Mouse (Mus musculus) c-Kit-positive CD71-positive TER-119-positive erythroid progenitor cells, embryonic 14.5 days (primary cell): ENCODE data around the gene Pemt.
A peak's percentile ranks its signal among the peaks of the same experiment; 100 is the strongest.

ENCODE experiments used
- DNase-seq: peaks from one replicate; pipeline ENCODE4 v3.0.0-alpha.2; 2013; ENCODE audit warnings: low spot score

The Pemt gene

DNA sequence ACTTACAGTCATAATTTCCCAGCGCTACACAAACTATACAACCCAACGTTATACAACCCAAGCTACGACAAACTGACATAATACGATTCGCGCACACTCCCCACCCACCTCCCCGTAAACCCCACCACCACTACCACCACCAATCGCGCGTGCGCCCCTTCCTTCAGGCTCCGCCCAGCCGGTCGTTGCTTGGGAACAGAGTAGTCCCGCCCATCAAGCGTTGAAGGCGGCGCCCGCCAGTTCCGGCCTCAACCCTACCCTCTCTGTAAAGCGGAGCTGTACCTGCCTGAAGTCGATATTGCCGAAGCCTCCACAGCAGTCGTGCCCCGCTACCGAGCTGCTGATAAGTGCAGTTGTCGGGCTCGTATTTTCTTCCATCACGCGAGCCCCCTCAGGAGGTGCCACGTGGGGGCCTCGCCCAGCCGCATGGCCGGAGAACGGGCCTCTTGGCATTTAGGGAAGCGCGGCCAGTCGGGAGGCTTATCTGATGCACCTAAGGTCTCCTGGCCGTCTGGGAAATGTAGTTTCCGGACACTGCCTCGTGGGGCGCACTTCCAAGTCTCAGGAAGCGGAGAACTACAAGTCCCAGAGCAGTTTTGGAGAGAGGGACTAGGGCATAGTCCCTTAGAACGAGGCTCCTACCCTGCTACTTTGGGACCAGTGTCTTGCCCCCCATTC lies at the start of gene Pemt:
TSS of gene Pemt (minus strand) at position 432 of the 678 bp plus-strand sequence.
- DNase-seq: peak; percentile 92

DNA sequence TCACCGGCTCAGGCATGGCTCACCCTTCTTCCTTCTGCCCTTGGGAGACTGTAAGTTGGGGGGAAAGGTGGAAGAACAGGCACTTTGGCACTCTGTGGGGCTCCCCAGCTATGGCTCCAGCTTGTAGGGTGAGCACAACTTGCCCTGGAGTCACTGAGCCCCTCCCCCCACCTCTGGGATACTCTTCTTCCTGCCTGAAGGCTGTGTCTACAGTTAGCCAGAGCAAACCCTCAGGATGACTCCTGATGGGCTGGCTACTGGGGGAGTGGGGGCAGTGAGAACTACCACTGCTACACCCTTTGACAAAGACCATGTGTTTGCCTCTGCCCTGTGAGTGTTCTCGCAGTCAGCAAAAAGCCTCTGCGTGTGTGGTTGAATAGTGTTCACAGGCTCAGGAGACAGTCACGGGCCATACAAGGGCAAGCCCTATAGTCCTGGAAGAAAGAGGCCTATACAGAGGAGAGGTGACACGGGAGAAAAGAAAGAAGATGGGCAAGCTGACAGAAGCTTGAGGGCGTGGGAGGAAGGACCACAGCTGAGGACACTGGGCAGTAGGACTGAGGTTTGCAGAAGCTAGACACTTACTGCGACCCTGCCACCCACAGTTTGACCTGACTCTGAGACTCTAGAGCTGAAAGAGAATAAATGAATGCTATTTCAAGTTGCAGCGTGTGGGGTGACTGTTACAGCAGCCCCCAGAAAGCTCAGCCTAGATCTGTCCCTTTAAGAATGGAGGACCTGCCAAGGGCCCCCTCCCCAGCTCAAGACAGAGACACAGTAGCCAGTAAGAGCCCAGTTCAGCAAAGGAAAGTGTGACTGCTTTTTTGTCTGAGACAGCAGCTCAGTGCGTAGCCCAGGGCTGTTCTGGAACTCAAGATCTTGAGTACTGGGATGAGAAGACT lies 48.9 kb upstream of the Pemt start:
- DNase-seq: no peak

DNA sequence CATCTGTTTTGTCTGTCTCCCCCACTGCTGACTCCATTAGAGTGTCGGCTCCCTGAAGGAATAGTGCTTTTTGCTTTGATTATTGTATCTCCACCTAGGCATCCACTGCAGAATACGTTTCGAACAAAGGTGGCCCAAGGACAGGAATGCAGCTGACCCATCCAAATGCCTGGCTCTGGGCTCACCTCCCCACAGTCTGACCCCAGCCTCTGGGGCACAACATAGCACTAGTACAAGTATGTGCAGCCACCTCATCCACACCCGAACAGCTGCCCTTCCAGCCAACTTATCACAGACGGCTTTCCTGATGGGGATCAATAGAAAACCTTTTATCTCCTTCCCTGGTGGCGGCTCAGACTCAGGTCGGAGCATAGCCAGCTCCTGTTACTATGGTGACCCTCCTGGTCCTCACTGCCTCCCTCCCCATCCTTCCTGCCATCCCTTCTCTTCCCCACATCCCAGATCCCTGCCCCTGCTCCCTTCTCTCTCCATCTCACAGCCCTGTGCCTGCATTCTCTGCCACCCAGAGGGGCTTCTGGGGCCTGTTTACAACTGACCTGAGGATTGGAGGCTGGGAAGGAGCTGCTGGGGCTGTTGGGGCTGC lies 47.8 kb upstream of the Pemt start:
- DNase-seq: no peak

DNA sequence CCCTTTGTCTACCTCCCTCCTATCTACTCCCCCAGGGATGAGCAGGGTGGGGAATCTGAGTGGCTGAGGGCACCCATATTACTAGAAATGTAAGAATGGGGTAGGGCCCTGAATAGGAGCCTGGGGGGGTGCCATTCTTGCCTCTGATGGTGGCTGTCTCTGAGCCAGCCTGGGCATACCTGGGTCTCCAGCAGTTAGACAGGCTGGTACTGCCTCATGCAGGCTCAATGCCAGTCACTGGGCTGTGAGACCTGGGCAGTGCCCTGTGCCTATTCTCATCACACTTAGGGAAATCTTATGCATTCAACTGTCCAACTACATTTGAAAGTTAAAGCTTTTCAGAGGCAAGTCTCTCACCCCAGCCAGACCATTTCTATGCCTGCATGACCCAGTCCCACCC lies 46.9 kb upstream of the Pemt start:
- DNase-seq: no peak

DNA sequence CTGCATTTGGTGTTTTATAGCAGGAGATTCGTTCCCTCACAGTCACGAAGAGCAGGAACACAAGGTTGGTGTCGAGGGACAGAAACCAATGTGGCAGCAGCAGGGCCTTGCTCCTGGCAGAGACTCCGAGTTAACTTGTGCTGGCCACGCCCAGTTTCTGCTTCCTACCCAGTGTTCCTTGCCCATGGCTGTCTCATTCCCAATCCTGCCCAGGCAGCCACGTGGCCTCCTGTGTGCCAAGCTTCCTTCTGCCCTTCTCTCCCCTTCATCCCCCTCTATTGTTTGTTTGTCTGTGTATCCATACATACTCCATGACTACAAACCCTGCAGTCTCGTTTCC lies 45.1 kb upstream of the Pemt start:
- DNase-seq: no peak

DNA sequence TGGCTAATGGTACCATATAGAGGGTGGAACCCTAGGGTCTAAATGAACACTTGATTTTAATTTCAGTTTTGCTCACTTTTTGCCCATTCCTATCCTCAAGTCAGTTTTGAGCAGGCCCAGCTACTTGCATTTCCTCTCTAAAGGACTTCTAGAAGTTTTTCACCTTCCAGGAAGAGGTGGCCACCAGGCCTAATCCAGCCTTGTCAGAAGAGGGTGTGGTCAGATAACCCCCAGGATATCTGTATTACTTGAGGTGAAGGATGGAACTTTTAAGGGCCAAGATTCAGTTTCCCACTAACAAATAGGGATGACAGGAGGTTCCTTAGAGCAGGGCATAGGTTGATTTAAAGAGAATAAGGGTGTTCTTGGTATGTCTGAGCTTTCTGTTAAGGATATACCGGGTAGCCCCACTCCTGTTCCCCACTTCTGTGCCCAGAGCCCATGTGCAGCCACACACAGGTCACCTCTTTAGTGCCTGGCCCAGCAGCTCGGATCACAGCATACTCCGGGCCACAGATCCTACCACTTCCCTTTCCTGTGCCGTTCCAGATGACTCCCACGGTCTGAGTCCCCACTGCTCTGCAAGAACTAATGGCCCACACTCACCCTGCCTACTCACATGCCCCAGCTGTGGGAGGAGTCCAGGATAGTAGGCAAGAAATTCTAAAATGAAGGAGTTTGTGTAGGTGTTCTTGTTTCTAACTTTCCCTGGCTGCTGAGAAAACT lies 44.6 kb upstream of the Pemt start:
- peak; percentile 57 for DNase-seq

DNA sequence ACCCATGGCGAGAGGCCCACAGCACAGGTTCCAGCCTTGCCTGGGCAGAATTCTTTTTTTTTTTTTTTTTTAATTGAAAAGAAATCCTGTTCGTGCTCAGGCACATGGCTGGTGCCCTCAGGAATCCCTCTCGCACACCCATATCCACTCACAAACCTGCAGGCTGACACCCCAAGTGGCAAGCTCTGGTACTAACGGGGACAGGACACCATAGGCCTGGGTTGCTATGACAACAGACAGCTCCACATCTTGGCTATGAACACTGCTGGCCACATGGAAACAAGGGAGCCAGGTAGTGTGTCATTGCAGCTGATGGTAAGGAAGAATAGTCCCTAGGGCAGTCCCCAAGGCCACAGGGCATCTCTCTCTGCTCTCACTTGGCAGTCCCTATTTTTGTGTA lies 42.7 kb upstream of the Pemt start:
- DNase-seq: no peak

DNA sequence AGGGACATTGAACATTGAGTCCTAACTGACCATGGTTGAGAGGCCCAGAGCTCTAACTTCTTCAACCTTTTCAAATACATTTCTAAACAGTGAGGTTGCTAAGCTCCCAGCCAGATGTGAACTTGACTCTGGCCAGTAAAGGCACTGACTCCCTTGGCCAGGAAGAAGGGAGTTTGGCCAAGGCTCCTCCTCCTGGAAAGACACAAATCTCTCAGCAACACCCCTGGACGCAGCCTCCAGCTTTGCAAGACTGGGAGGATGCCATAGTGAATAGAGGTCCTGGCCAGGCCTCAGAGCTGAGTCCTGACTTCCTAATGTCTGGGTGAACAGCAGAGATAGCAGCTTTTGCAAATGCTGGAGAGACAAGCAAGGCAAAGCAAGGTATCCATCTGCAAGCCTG lies 40.4 kb upstream of the Pemt start:
- no peak for DNase-seq

DNA sequence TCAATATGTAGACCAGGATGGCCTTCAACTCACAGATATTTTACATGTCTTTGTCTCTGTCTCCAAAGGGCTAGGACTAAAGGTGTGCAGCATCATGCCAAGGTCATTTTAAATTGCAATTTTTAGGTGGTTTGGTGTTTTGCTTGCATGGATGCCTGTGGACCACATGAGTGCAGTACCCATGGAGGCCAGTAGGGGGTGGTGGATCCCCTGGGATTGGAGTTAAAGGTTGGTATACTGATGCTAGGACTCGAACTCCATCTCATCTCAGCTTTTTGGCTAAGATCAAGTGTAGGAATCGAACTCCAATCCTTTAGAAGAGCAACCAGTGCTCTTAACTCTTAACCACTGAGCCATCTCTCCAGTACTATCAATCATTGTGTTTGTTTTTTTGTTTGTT lies 38.3 kb upstream of the Pemt start:
- DNase-seq: peak; percentile 69

GRCm38 (mm10) chr11:60076790-60077189 lies 30.5 kb upstream of the Pemt start:
- peak; percentile 76 for DNase-seq

- DNase-seq: no peak
Measured at GRCm38 (mm10) chr11:60076183-60076582, 29.9 kb upstream of the Pemt start.

GRCm38 (mm10) chr11:60073936-60074502 lies 27.7 kb upstream of the Pemt start:
- no peak for DNase-seq

- DNase-seq: no peak
Measured at GRCm38 (mm10) chr11:60073121-60073520, 26.8 kb upstream of the Pemt start.

DNA sequence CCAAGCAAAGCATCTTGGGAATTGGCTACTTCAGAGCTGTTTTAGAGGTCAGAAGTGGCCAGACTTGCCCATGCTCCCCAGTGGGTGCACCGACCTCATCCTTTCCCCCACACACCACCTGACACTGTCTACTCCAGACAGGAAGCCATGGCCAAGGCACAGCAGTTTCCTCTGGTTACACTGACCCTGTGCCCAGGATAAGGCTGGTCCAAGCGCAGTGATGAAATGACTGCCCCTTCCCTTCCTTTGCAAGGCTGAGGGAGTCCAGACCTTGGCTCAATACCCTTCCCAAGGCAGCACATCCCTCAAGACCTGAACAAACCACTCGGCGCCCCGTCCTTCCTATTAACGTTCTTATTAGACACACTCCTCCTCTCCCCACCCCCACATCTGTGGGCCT lies 24.9 kb upstream of the Pemt start:
- DNase-seq: no peak

DNA sequence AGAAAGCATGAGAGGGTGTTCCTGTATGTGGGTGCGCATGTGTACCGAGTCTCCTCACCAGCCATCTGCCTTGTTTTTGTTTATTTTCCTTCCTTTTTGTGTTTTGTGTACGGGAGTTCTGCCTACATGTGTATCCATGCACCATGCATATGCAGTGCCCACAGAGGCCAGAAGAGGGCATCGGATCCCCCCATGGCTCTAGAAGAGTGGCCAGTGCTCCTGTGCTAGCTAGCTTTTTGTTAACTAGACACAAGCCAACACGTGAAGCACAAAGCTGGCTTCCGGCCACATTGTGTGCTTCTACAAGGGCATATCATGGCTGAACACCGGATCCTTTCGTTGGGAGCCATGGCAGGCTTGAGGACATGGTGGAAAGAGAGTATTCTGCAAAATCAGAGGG lies 24.3 kb upstream of the Pemt start:
- peak; percentile 32 for DNase-seq

DNA sequence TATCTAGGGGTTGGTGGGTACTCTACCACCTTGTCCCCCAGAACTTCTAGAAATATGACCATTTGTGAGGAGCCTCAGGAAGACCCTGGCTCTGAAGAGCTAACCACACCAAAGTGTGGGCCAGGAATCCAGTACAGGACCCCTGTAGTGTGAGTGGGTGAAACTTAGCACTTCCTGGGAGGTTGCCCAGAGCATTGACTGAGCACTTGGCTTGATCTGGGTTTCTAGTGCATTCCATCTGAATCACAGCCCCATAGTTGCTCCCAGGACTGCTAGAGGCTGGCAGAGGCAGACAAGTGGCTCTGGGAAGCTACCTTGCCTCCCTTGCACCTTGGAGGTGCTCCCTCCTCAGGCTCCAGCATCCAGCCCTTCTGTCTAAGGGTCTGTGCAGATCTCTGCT lies 22.3 kb upstream of the Pemt start:
- DNase-seq: no peak

- DNase-seq: no peak
Measured at GRCm38 (mm10) chr11:60067646-60068045, 21.4 kb upstream of the Pemt start.

- no peak for DNase-seq
Measured at GRCm38 (mm10) chr11:60065267-60065666, 19.0 kb upstream of the Pemt start.

GRCm38 (mm10) chr11:60061504-60062006 lies 15.3 kb upstream of the Pemt start:
- no peak for DNase-seq

DNA sequence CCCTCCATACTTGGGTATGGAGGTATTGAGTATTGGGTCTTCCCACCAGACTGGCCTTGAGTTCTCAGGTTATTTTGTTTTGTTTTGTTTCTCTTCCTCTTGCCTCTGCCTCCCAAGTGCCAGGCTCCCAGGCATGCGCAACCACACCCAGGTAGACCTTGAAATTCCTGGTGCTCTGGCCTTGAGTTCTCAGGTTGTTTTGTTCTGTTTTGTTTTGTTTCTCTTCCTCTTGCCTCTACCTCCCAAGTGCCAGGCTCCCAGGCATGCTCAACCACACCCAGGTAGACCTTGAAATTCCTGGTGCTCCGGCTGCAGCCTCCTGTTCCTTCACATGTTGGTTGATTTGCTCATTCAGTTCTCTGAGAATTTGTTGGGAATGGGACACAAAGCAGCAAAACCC lies 13.7 kb upstream of the Pemt start:
- DNase-seq: no peak

DNA sequence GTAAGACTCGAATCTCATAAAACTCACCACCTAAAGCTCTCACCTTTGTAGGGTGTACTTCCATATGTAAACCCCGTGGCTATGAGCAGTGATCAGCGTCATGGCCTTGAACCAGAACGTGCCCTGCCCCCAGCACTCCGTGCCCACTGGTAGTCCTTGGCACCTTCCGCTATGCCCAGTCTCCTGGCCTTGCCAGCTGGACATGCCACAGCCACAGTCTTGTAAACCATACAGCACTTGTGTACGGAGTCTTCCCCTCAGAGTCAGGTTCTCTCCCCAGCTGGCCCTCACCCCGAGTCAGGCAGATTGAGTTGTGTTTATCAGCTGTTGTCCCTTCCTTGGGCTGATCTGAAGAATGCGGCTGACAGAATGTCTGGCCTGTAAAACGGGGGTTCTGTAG lies 12.2 kb upstream of the Pemt start:
- DNase-seq: no peak

DNA sequence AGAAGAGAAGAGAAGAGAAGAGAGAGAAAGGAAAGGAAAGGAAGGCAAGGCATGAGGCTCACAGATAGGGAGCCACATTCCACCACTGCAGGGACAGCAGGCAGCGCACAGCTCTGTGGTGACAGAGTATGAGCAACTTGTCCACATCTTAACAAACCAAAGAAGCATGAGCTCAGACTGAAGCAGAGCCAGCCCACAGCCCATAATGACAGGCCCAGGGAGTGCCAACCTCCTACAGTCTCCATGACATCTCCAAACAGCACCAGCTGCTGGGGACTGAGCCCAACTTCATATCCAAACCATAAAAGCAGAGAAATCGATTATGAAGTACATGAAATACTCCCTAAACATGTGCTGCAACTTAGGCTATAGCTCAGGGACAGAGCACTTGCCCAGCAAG lies 11.7 kb upstream of the Pemt start:
- no peak for DNase-seq
